Mouse (Mus musculus) cerebellum, postnatal 36 days (tissue): Measurements from ENCODE around the gene Setd3.
"Not testable (repeated sequence)": the region's sequence is repeated elsewhere in the genome, so short reads cannot be mapped to it uniquely, and the experiment has no call there.

Experiments used
- DNase-seq, 2 experiments: peaks; one replicate each; pipeline ENCODE4 v3.0.0; 2021 to 2022; ENCODE audit warnings: mixed read lengths in 2 of 2

Setd3 gene

DNA sequence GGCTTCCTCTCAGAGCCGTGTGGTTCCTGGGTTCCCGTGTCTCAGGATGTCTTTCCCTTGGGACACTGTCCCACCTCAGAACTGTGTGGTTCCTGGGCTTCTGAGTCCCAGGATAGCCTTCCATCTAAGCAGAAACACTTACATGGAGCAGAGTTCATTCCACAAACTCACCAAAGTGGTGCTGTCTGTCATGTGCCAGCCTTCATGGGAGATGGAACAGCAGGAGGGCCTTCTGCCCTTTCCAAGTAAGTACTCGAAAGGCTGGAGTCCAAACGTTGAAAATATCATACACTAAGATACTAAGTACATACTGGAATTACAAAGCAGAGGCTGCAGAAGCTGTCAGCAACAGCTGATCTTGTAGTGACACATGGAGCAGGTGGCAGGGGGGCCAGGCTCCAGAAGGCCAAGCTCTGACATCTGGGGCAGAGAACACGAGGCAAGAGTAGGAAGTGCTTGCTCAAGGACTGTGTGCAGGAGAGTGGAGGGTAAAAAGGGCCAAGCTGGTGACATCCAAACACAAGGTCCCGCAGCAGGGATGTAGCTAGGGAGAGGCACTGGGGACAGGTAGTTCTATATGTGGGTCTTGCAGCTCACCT lies 43.4 kb downstream of the Setd3 start:
- DNase-seq: peak in 1 of 2 experiments; percentile 26

GRCm38 (mm10) chr12:108133181-108133580 lies 45.9 kb downstream of the Setd3 start:
- DNase-seq: no peak

GRCm38 (mm10) chr12:108132450-108133070 lies 46.6 kb downstream of the Setd3 start:
- peak in 1 of 2 experiments; percentile 15 for DNase-seq

GRCm38 (mm10) chr12:108121288-108121687 lies 57.8 kb downstream of the Setd3 start:
- peak; percentile 77 to 82 for DNase-seq

- DNase-seq: no peak
Measured at GRCm38 (mm10) chr12:108120434-108120833, 58.7 kb downstream of the Setd3 start.

DNA sequence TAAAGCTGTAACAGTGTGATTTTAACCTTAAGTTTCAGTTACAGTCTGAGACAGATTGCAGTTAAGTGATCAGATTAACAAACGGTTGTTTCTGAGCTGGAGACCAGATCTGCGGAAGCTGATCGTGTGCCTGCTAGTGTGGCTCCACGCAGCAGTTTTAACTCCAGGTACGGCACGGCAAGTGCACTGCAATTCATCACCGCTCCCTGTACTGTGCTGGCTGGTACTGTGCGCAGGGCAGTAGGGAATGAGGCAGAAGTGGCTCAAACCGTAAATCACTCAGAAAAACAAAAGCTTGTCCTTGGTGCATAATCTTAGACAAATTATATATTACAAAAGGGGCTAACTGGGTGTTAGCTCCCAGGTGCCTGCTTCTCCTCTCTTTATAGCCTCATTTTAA lies 59.2 kb downstream of the Setd3 start:
- no peak for DNase-seq

GRCm38 (mm10) chr12:108118902-108119531 lies 60.1 kb downstream of the Setd3 start:
- no peak for DNase-seq

GRCm38 (mm10) chr12:108118503-108118901 lies 60.6 kb downstream of the Setd3 start:
- DNase-seq: no peak

GRCm38 (mm10) chr12:108111191-108111590 lies 67.9 kb downstream of the Setd3 start:
- no peak for DNase-seq

GRCm38 (mm10) chr12:108110674-108111073 lies 68.4 kb downstream of the Setd3 start:
- DNase-seq: no peak

- no peak for DNase-seq
Measured at GRCm38 (mm10) chr12:108109732-108110131, 69.4 kb downstream of the Setd3 start.

DNA sequence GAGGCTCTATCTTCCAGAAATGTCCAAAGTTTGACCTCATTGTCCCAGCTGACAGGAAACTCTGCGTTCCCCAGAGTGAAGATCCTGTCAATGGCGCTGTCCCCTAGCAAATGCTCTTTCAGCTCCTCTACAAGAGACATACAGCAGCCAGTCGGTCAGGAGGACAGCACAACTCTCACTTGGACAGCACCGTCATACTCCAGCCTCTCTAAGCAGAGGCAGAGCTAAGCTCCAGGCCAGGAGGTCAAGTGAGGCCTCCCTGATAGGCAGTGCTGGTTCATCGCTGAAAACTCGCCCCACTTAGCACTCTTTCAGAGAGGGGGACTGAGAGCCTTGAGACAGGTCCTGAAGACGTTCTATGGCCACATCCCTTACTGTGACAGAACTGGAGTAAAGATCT lies 70.5 kb downstream of the Setd3 start:
- DNase-seq: not testable (repeated sequence)

- DNase-seq: no peak
Measured at GRCm38 (mm10) chr12:108103292-108103691, 75.8 kb downstream of the Setd3 start.

- no peak for DNase-seq
Measured at GRCm38 (mm10) chr12:108102119-108102518, 77.0 kb downstream of the Setd3 start.

DNA sequence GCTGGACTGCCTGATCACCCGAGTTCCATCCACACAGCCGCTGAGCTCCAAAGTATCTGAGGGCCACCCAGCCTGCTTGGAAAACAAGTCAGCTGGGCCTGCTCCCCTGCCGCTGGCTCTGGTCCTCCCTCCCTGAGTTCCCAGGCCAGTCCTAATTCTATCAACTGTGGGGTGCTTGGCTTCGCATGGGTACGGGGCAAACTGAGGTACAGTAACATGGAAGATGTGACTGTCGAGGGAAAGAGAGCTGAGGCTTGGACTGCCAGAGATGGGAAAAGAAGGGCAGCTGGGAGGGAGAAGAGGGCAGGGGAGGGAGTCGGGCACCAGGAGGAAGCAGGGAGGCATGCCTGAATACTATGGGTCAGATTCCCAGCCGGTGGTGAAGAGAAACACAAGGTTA lies 78.9 kb downstream of the Setd3 start:
- no peak for DNase-seq

DNA sequence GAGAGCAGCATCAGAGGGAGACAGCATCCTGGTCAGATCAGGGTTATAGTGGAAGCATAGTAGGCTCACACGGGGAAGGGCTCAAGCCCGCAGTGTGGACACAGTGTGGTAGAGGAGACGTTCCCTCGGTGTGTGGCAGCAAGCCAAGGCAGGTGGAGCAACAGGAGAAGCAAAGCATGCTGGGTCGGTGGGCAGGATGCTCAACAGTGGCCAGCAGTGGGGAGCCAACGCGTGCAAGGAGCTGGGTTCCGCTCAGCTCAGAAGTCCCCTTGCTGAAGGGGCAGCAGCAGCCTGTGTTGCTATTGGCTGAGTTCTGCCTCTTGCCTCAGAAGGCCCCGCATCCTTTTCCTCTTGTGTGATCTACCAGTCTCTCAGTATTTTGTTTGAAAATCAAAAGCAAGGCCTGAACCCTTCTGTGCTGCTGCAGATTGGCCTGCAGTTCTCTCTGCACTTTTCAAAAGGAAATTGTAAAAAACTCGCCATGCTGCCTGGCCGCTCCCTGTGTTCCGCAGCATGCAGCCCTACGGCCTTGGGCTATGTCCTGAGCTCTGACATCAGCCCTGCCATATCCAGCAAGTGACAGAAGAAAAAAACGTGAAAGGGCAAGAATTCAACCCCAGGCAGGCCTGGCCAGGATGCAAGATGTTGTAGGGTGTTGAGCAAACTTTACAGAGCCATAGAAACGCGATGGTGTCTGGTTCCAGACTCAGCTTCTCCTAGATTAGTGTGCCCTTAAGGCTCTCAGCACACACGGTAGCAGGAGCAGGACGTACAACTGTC lies 80.7 kb downstream of the Setd3 start:
- DNase-seq: no peak

DNA sequence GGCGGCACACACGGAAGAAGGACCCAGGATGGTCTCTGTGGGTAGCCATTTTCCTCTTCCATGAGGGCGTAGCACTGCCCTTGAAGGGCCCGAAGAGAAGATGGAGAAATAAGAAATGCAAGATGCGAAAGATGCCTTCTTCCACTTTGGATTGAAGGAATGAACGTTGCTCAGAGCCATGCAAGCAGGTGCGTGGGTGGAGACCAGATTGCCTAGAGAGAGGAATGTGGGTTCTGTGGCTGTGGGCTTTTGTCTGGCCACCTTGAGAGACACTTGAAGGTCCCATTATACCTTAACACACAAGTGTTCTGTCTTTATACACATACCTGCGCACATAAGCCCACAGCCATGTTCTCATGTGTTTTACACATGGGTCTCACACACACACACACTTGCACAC lies 81.5 kb downstream of the Setd3 start:
- no peak for DNase-seq

GRCm38 (mm10) chr12:108088253-108088652 lies 90.9 kb downstream of the Setd3 start:
- DNase-seq: no peak

- no peak for DNase-seq
Measured at GRCm38 (mm10) chr12:108087489-108087888, 91.6 kb downstream of the Setd3 start.

DNA sequence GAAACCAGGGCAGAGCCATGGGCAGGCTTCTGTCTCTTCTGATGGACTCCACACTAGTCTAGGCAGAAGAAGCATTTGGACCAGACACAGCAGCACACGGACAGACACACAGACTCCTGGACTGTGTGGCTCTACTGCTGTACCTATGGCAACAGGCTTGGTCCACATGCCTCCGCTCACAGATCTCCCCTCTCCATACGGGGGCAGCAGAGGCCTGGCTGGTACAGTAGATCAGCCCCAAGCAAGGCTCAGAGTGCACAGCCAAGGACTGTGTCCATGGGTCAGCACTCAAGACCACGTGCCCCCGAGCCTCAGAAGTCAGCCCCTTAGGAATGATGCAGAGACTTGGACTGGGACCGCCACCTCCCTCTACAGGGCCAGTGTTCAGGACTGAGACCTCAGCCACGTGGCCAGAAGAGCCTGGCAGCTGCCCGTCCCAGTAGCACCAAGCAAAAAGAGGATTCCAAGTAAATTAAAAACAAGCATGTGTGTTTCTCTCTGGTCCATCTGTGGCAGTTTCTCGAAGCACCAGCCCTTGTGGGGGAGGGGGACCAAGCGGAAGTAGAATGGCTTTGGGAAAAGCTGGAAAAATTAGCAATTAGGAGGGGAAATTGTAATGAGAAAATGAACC lies 100.9 kb downstream of the Setd3 start:
- no peak for DNase-seq

DNA sequence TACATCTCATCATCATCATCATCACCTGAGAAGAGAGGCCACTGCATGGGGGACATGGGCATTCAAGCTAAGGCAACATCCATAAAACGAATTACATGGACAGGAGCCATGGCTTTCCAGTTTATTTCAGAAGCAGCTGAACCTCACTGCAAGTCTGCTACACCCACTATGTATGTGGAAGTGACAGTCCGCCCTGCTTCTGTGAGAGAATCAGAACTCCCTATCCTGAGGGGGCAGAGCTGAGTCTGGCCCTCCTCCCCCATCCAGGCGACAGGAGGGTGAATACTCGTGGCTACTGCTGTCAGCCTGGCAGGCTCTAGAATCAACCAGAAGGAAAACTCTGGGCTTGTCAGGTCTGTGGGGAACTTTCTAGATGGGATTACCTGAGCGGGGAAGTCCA lies 106.2 kb downstream of the Setd3 start:
- DNase-seq: no peak

DNA sequence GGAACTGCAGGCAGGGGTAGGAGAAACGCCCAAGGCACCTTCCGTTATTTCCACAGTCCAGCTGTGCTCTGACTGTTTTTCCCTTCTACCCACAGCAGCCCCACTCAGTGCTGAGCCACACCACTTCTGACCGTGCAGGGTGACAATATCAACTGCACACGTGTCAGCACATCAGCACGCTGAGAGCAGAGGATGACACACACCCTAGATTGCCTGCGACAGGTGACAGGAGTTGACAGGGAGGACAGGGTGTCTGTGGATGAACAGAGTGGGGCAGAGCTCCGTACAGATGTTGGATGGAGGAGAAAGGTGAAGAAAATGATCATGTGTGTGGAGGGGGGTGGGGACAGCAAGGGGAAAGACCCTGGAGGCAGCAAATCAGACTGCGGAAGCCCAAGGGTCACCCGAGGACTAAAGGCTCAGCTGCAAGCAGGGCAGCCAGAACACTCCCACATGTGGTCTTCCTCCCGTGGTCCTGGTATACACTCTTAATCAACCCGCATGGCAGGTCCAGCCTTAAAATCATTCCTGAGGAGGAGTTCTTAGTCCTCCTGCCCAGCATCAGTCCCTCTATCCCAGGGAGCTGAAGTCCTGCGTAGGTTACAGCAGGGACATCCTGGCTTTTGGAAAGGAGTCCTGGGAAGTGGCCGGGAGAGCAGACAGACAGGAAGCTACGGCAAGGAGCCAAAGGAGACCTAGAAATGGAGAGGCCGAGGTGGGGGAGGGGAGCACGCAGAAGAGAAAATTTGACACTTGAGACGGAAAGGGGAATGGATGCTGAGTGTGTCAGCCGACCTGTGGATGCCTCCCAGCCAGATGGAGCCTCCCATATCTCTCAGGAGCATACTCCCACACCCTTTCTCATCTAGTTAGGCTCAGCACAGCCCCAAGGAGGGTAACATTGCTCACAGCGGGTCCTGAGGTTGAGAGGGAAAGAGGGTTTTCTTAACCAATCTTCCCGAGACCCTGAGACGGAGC lies 108.1 kb downstream of the Setd3 start:
- DNase-seq: no peak
